Mouse (Mus musculus) spleen, adult 12 weeks (tissue): ENCODE results near the gene Mief1.

Experiments used
- DNase-seq: peaks from one replicate; pipeline ENCODE4 v3.0.0; 2022; ENCODE audit warnings: low spot score

Gene Mief1

DNA sequence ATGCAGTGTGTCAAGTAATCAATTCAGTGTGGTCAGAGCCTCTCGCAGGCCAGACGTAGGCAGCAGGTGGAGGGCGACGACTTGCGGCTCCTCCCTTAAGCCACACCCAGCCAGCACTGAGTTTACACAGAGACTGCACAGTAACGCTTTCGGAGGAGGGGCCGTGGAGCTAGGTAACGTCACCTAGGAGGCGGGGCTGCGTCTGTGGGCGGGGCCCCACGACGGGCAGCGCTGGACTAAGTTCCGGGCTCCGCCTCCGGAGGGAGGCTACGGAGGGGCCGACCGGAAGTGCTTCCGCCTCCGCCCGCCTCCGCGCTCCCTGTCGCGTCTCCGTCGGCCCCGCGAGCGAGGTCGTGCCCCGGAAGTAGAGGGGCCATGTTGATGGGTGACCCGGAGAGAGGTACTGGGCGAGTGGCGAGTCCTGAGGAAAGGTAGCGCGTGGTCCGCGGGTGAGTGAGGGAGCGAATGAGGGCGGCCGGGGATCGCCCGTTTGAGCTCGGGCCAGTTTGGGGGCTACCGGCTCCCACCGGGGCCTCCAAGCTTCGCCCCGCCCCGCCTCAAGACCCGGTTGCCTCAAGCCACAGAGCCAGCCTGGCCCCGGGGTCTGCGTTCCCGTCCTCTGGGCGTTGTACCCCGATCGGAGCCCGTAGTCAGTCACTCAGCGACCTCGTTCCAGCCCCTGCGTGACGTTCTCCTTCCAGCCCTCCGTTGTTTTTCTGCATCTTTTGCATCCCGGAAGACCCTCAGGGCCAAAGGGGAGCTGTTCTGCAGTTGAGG, at the start of gene Mief1:
Gene Mief1, plus strand, starts transcription at position 286 of the 777 bp plus-strand sequence.
- peak; percentile 99 for DNase-seq

DNA sequence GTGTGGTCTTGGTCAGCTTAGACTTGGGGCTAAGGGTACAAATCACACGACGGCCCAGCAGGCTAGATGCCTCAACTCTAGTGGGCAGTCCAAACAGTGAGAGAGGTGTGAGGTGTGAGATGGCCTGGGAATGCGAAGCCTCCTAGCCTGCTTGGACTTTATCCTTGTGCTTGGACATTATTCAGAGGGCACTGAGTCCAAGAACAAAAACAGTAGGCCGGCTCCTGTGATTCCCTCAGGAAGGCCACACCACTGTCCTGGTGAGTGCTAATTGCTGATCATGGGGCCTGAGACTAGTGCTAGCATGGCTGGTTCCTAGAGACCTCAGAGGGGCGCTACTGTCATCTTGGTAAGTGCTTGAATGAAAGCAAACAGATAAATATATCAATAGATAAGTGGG, 44.9 kb upstream of the Mief1 start:
- no peak for DNase-seq

DNA sequence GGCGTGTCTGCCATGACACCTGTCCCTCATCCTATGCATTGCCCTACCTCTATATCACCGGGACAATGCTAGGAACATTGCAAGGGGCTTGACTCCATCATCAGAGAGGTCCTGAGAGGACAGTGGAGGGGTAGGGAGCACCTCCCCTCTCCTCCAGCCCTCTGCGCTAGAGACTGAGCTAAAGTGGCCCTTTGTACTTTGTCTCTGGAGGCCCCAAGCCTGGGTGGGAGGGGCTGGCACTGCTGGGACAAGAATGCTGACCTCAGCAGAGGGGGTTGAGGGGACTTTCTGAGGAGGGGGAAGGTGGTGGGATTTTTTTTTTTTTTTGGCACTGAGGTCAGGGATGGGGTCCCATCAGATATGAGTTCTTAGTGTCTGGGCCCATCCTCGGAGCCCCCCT, 43.7 kb upstream of the Mief1 start:
- DNase-seq, result no peak

DNA sequence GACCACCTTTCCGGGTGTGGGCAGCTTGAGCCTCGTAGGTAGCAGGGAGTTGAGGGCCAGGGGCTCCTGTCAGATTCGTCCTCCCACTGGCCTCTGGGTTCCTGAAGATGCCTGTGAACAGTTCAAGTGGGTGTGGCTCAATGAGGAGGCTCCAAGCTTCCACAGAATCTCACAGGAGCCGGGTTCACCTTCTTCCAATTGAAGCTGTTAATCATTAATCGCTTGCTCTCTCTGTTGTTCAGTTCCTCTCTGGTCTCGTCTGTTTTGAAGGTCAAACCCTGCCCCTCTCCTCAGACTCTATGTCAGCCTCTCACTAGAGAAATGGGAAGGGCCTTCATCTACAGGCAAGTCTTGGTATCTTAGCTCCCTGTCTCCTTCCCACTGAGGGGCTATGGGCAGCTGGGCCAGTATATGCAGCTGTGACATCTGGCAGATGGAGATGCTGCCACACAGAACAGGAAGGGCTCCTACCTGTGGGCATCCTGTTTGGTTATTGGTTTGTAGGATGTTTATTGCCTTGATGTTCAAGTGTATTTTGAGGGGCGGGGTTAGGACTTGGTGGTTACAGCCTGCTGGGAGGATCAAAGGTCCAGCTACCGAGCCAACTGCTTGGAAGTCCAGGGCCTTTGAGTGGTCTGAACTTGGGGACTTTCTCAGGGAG, 42.1 kb upstream of the Mief1 start:
- no peak for DNase-seq

DNA sequence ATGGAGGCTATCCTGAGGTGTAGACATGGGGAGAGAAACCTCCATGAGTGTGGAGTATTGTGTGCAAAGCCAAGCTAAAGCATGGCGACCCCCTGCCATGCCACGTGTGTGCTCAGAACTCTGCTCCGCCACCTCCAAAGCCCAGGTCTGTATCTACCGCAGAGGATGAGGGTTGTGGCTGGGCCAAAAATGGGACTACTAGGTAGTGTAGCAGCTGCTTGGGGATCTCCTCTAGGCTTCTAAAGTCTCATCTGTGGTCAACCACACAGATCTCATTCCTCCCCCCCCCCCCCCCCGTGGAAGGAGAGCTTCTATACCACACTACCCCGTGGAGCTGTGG, 41.6 kb upstream of the Mief1 start:
- DNase-seq, result no peak

DNA sequence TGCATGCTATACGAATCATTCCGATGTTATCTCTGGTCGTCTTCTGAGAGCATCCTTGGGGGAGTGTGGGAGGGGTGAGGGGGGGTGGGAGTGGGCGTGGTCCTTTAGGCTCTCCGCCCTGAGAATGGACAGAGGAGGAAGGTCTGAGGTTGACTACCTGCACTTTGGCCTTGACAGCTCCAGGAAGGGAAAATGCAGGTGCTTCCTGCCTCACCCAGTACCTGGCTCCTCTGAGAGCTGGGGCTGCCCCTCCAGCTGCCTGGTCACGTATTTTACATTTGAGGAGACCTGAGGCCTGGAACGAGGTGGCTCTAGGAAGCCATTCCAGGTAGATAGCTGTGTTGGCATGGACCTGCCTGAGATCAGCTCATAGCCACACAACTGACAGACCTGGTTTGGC, 41.0 kb upstream of the Mief1 start:
- no peak for DNase-seq

DNA sequence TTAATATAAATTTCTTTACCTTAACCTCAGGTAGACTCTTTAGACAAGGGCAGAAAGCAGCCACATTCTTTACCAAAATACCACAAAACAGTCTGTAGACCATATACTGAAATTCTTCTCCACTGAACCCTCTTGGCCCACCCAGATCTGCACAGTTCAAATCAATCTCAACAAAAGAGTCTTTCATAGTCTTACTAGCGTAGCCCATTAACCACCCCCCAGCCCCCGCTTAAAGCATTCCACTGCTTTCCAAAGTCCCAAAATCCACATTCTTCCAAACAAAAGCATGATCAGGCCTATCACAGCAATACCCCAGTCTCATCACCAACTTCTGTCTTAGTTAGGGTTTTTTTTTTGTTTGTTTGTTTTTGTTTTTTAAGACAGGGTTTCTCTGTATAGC, 34.3 kb upstream of the Mief1 start:
- DNase-seq, result no peak

DNA sequence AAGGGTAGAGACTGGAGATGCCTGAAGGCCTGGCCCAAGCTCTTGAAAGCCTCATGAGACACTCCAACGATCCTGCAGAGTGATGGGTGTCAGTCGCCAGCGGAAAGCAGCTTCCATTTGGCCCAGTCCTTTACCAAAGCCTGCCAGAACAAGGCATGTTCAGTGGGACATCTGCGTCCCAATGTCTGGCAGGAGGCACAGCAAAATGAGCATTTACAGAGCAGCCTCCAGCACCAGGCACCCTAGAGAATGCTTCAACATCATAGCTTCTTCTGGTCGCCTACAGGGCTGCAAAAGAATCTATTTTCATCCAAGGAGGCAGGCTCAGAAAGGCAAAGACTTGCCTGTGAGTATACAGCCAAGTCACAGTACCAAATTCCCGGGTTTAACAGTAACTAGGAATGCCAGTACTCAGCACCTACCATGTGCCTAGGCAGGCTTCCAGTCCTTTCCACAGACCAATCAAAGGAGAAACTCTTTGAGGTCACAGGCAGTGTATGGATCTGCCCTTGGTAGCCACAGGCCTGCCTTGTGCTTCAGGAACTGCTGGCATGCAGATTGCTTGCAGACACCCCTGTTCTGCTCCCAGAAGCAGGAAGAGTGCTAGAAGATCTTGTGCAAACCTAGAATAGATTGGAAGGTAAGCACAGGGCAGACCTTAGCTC, 31.6 kb upstream of the Mief1 start:
- DNase-seq, result no peak

DNA sequence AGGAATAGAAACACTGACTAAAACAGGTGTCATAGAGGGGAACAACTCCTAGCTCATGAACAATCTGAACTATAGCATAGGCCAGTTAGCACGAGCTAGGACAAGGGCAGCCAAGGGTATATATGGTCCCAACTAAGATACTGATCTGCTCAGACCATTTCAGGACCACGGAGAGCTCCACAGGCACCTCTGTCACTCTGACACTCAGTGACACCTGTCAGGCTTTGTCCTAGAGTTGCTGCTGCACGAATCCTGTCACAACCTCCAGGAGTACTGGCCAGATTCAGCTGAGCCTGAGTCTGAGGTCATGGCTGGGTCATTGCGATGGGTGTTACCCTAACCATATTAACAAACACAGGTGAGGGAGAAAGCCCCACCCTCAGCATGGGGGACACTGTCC, 30.4 kb upstream of the Mief1 start:
- DNase-seq, result no peak

DNA sequence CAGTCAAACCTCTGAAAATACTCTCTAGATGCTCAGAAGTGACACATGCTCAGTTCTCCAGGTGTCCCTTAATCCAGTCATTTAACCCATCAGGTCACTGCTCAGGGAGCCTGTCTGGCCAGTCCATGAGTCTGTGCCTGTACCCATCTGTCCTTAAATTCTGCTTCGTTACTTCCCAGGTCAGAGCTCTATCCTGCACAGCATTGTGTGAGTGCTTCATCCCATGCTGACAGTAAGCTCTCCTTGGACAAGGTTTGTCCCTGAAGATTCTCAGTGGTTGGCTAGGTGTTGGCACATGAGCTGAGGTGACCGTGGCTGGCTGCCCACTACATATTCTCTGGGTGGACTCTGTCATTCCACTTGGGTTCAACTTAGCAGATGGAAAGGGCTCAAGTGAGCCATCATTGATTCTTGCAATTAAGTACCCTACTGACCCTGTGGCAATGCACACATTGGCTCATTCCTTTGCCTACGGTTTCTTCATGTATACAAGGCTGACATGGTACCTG, 27.7 kb upstream of the Mief1 start:
- no peak for DNase-seq

DNA sequence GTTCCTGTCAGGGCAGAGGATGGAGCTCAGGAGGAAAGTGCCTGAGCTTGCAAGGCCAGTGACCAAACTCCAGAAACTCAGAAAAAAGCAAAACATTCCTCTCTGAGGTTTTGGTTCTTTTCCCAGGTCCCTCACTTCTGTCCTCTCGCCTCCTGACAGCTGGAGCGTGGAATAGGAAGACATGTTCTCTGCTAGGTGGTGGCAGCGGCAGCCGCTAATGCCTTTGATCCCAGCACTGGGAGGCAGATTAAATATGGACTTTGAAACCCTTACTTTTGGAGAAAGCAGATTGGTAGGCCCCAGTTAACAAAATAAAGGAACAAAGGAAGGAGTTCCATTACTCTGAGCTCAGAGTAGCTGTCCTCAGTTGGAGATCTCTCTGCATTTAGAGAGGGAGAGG, 25.4 kb upstream of the Mief1 start:
- no peak for DNase-seq

DNA sequence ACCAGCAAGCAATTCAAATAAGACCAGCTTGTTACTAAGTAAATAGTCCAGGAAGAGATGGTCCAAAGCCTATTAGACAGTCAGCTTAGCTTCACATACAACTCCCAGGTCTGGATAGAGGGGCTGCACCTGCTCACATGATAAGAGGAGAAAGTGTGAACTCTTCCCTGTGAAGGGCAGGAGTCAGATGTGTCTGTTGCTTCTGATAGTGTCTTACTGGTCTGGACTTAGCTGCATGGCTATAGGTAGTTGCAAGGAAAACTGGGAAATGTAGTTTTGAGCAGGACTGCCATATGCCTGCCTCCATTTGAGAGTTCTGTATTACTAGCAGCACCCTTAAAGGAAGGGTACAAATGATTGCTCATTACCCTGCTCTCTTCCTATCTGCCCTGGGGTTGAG, 20.1 kb upstream of the Mief1 start:
- DNase-seq, result no peak

DNA sequence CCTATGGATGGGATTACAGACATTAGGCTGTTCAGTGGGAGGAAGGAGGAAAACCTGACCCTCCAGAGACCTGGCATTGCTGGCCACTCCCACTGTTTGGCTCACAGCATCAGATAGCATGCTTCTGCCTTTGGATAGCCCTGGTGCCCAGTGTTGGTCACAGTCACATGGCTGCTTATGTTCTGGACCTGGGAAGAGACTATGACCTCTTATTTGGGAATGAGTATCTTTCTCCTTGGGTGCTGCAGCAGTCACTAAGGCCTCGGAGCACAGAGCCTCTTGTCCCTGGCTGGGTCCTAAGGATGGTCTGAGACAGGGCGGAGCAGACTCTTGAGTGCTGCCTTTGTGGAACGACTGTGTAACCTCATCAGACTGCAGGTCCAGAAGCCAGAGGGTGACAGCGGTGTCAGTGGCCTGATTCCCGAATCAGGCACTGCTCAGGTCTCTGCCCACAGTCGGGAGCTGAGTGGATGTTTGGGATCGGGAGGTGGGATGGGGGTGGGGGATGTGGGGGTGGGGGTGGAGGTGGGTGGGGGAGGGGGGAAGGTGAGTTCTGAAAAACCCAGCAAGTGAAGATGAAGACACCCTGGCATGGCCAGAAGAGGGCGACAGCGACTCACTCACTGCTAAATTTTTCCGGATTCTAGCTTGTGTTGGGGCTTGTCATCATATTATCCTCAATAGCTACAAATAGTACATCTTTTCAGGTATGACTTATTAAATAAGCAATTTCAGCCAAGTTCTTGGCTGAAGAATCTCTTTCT, 17.9 kb upstream of the Mief1 start:
- no peak for DNase-seq

DNA sequence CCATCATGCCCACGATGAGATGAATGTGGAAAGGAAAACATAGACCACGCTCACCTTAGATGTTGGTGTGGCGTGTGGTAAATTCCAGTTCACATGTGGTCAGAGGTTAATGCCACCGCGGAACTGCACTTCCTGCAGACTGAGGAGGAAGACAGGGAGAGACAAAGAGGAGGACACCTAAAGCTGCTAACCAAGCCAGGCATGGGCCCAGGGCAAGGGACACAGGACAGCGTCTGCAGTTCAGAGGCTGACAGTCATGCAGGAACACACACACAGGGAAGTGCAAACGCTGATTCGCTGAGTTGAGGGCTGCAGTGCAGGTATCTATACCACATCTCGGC, 17.4 kb upstream of the Mief1 start:
- no peak for DNase-seq

DNA sequence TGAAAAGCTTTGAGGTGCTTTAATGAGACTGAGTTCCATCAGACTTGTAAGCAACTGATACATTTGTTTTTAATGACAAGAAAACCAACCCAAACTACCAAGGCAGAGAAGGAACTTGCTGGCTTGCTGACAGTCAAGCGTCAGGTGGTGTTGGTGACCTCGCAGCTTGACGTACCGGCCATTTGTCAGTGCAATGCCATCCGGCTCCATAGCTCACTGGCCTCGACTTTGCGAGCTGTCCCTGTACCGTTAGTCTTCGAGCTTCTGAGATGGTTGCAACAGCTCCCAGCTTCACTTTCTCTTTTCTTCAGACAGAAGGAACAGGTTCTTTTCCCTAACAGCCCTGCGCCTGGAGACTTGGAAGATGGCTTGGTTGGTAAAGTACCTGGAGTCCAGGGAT, 16.3 kb upstream of the Mief1 start:
- no peak for DNase-seq

DNA sequence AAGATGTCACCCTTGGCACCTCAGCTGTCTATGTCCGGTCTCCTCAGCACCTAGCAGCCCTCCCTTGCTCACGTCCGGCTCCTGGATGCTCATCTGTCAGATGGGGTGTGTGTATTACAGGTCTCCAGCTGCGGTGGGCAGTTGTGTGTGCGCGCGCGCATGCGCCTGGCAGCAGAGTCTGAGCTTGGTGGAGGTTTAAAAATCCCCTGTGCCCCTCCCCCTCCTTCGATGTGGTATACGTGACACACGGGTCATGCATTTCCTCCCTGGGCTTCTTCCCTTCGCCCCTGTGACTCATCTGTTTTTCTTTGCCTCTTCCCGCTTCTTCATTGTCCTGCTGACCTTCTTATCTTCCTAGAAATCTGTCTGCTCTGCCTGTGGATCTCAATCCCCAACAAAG, 14.6 kb upstream of the Mief1 start:
- no peak for DNase-seq

DNA sequence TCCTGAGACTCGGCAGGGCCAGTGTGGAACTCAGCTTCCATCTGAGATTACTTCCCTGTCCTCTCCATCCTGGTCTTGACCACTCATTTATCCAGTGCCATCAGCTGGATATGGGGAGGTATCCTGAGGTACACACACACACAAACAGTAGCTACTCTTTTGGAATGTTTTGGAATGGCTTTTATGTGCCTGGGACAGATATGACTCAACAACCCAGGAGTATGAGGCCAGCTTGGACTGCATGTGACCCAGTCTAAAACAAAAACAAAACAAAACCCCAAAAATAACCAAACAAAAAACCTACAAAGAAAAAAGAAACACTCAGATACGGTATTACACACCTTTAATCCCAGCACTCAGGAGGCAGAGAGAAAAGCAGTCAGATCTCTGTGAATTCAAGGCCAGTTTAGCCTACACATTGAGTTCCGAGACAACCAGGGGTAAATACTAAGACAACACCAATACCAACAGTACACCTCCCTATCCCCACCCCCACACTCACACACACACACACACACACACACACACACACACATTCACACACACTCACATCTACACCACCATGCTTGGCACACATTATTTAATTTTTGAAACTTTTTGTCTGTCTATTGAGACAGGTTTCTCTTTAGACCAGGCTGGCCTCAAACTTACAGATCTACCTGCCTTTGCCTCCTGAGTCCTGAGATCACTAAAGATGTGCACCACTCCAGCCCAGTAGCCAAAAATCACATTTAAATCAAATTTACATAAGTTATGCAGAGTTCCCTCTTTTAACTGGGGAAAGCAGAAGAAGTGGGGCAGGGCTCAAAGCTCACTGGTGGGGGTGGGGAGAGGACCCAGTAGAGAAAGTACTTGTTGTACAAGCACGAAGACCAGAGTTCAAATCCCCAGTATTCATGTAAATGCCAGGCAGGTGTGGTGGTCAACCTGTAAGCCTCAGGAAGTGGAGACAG, 13.8 kb upstream of the Mief1 start:
- no peak for DNase-seq

DNA sequence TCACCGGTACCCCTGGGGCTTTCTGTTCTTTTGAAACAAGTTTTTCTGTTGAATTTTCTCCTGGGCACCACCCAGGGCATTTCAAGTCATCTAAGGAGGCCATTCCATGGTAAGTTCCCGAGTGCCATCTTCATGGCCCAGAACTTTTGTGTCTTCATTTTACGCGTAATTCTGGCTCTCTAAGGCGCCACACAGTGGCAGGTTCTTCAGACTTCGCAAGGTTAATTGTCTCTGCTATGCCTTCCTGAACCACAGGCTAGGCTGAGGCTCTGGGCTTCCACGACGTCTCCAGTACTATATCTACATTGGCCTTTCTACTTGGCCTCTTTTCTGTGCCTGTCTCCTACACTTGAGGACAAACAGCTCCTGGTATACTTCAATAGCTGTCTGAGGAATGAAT, 12.8 kb upstream of the Mief1 start:
- DNase-seq, result no peak

DNA sequence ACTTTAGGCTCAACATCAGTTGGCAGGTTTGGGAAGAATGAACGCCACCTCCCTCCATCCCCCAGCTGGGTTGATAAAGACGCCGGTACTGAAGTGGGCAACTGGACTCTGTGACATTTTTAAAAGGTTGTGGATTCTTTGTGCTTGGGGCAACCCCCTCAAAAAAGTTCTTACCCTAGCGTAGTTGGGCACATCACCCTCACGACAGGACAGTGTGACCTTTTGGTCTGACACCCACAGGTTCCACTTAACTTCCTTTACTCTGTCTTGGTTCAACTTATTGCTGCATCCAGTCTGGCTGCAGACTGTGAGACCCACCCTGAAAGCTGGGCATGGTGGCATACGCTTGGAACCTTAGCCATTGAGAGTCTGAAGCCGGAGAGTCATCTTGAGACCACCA, 10.1 kb upstream of the Mief1 start:
- DNase-seq, result no peak

DNA sequence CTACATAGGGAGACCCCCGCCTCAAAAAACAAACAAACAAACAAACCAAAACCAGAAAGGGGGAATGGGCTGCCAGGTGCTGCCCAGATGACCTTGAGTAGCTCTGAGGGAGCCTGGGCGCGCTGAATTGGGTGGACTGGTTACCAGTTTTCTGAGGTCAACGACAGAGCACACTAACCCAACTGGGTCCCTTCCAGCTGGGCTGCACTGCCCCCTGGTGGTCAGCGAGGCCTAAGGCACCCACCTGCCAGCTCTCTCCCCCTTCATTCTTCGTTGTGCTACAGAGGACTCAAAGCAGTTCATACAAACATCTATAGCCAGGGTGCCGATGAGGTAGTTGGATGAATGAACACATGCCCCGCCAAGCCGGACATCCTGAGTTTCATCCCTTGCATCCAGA, 8.6 kb upstream of the Mief1 start:
- DNase-seq, result peak; percentile 74

DNA sequence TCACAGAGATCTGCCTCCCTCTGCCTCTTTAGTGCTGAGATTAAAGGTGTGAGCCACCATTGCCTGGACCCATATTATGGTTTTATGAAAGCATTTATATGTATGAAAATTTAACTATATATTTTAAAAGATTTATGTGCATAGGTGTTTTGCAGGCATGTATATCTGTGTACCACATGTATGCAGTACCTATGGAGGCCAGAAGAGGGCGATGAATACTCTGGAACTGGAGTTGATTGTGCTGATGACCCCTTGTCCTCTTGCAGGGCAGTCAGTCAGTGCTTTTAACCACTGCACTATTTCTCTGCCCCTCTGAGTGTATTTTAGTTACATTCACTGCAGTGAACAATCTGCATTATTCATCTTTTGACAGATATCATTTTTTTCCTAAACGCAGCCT, 8.0 kb upstream of the Mief1 start:
- peak; percentile 63 for DNase-seq
